Mouse (Mus musculus): ENCODE data around the gene D630045J12Rik.
A peak's percentile ranks its signal among the peaks of the same experiment; 100 is the strongest.

The D630045J12Rik gene

GRCm38 (mm10) chr6:38192952-38193351 lies 60.9 kb downstream of the D630045J12Rik start:
- DNase-seq (ENCODE audit: low spot score): no peak

GRCm38 (mm10) chr6:38186312-38186950 lies 67.4 kb downstream of the D630045J12Rik start:
- DNase-seq (ENCODE audit: low spot score): no peak

- no peak for DNase-seq (ENCODE audit: low spot score)
Measured at GRCm38 (mm10) chr6:38184791-38185190, 69.0 kb downstream of the D630045J12Rik start.

- no peak for DNase-seq (ENCODE audit: low spot score)
Measured at GRCm38 (mm10) chr6:38181756-38182318, 72.0 kb downstream of the D630045J12Rik start.

GRCm38 (mm10) chr6:38180669-38181068 lies 73.1 kb downstream of the D630045J12Rik start:
- no peak for DNase-seq (ENCODE audit: low spot score)

- DNase-seq (ENCODE audit: low spot score): no peak
Measured at GRCm38 (mm10) chr6:38165385-38165784, 88.4 kb downstream of the D630045J12Rik start.

- DNase-seq (ENCODE audit: low spot score): no peak
Measured at GRCm38 (mm10) chr6:38164705-38165104, 89.1 kb downstream of the D630045J12Rik start.

GRCm38 (mm10) chr6:38162825-38163504 lies 90.8 kb downstream of the D630045J12Rik start:
- peak; percentile 35 for DNase-seq (ENCODE audit: low spot score)

GRCm38 (mm10) chr6:38160556-38160955 lies 93.3 kb downstream of the D630045J12Rik start:
- no peak for DNase-seq (ENCODE audit: low spot score)

GRCm38 (mm10) chr6:38160102-38160501 lies 93.7 kb downstream of the D630045J12Rik start:
- DNase-seq (ENCODE audit: low spot score): peak; percentile 93

- no peak for DNase-seq (ENCODE audit: low spot score)
Measured at GRCm38 (mm10) chr6:38159576-38159975, 94.2 kb downstream of the D630045J12Rik start.

GRCm38 (mm10) chr6:38157925-38158324 lies 95.9 kb downstream of the D630045J12Rik start:
- no peak for DNase-seq (ENCODE audit: low spot score)

GRCm38 (mm10) chr6:38156204-38156603 lies 97.6 kb downstream of the D630045J12Rik start:
- DNase-seq (ENCODE audit: low spot score): no peak

GRCm38 (mm10) chr6:38152305-38152704 lies 101.5 kb downstream of the D630045J12Rik start:
- no peak for DNase-seq (ENCODE audit: low spot score)

GRCm38 (mm10) chr6:38149483-38149882 lies 104.3 kb downstream of the D630045J12Rik start:
- no peak for DNase-seq (ENCODE audit: low spot score)

GRCm38 (mm10) chr6:38148626-38149025 lies 105.2 kb downstream of the D630045J12Rik start:
- no peak for DNase-seq (ENCODE audit: low spot score)

GRCm38 (mm10) chr6:38147301-38147700 lies 106.5 kb downstream of the D630045J12Rik start:
- DNase-seq (ENCODE audit: low spot score): no peak

GRCm38 (mm10) chr6:38145463-38146065 lies 108.2 kb downstream of the D630045J12Rik start:
- no peak for DNase-seq (ENCODE audit: low spot score)

- DNase-seq (ENCODE audit: low spot score): no peak
Measured at GRCm38 (mm10) chr6:38144161-38144998, 109.4 kb downstream of the D630045J12Rik start.

GRCm38 (mm10) chr6:38140402-38140801 lies 113.4 kb downstream of the D630045J12Rik start:
- DNase-seq (ENCODE audit: low spot score): no peak

- no peak for DNase-seq (ENCODE audit: low spot score)
Measured at GRCm38 (mm10) chr6:38139086-38139485, 114.7 kb downstream of the D630045J12Rik start.
